Mouse (Mus musculus): ENCODE results near the gene Pou2f3. TPM values are rescaled to one million over a fixed set of nuclear protein-coding genes. Genes with fewer than 3 reads are reported as not detected.

The Pou2f3 gene
- polyA plus RNA-seq, 1 experiment from 2014 or later, result not detected

GRCm38 (mm10) chr9:43074611-43075010 lies 135.6 kb downstream of the Pou2f3 start:
- no peaks in the 10 kb centered on the region for H3K79me2 ChIP-seq (ENCODE audit: inconsistent target)
- H3K4me3 ChIP-seq (ENCODE audit: inconsistent target), result no peak overlapping the region
- 85% methylated on average over 1 of the region's 1 CpGs for WGBS (ENCODE audit: missing documents)
- H3K36me3 ChIP-seq (ENCODE audit: inconsistent target), result no peaks in the 10 kb centered on the region
- H3K27ac ChIP-seq, result no peak overlapping the region

Other genes starting within 250 kb of the Pou2f3 start
- gene Arhgef12, start 103.1 kb downstream of the Pou2f3 start, polyA plus RNA-seq (2018), result 6.9 to 14.1 TPM (median 12.5 TPM) in 3 replicates
- not detected in 3 replicates for gene Tmem136, start 93.8 kb downstream of the Pou2f3 start, polyA plus RNA-seq (2018)
- gene Oaf, start 29.5 kb upstream of the Pou2f3 start, polyA plus RNA-seq (2018), result 2.1 to 4.0 TPM (median 2.5 TPM) in 3 replicates
- 0.13 to 0.22 TPM in 2 of 3 replicates, not detected in the other for gene Trim29, start 100.5 kb upstream of the Pou2f3 start, polyA plus RNA-seq (2018)